Mouse (Mus musculus) liver, adult 10 weeks (tissue): ENCODE measurements around the gene Spc24. TPM values are rescaled to one million over a fixed set of nuclear protein-coding genes. Genes with fewer than 3 reads are reported as not detected.

Experiments used
- polyA plus RNA-seq: library from polyadenylated mRNA; stranded (reverse); fragments of 350-450 nt; fragmentation: Illumina TruSeq; extraction: RNeasy Lipid Tissue Mini Kit (QIAGEN cat#74804); gene quantifications from one replicate; pipeline ENCODE4 v1.2.3, GENCODE M21; 2014; ENCODE audit warnings: low read depth, low replicate concordance

Spc24 gene
- 6.4 TPM for polyA plus RNA-seq

GRCm38 (mm10) chr9:21760155-21761088 lies at the start of gene Spc24:
TSS of gene Spc24 (minus strand) at chr9:21760303.

GRCm38 (mm10) chr9:21798345-21799009 lies 38.4 kb upstream of the Spc24 start, which contains the start of gene Kank2:
TSS of gene Kank2 (minus strand) at chr9:21798744.

GRCm38 (mm10) chr9:21723377-21724146 lies 36.5 kb downstream of the Spc24 start, which contains the start of gene Ldlr:
TSS of gene Ldlr (plus strand) at chr9:21723483.

Other genes starting within 250 kb of the Spc24 start
- gene AB124611, start 234.1 kb downstream of the Spc24 start, polyA plus RNA-seq = 2.8 TPM
- gene Carm1, start 213.4 kb downstream of the Spc24 start, polyA plus RNA-seq = 2.6 TPM
- 30.6 TPM for gene Timm29, start 167.6 kb downstream of the Spc24 start, polyA plus RNA-seq
- 7.8 TPM for gene Yipf2, start 167.5 kb downstream of the Spc24 start, polyA plus RNA-seq
- 2.7 TPM for gene Smarca4, start 144.1 kb downstream of the Spc24 start, polyA plus RNA-seq
- gene Ldlr, start 36.8 kb downstream of the Spc24 start, polyA plus RNA-seq = 43.0 TPM
- 7.5 TPM for gene Kank2, start 38.4 kb upstream of the Spc24 start, polyA plus RNA-seq
- not detected for gene Angptl8, start 75.2 kb upstream of the Spc24 start, polyA plus RNA-seq
- gene Dock6, start 92.3 kb upstream of the Spc24 start, polyA plus RNA-seq = 3.8 TPM
- 1.7 TPM for gene Rab3d, start 157.9 kb upstream of the Spc24 start, polyA plus RNA-seq
- gene Ccdc159, start 167.2 kb upstream of the Spc24 start, polyA plus RNA-seq = 1.5 TPM
- 32.3 TPM for gene Tmem205, start 167.3 kb upstream of the Spc24 start, polyA plus RNA-seq
- gene Plppr2, start 176.7 kb upstream of the Spc24 start, polyA plus RNA-seq = 0.32 TPM
- gene Swsap1, start 195.5 kb upstream of the Spc24 start, polyA plus RNA-seq = 3.7 TPM
- gene Epor, start 203.2 kb upstream of the Spc24 start, polyA plus RNA-seq = not detected
- 3.0 TPM for gene Rgl3, start 229.1 kb upstream of the Spc24 start, polyA plus RNA-seq
- gene Ccdc151, start 242.3 kb upstream of the Spc24 start, polyA plus RNA-seq = not detected
- gene Prkcsh, start 242.5 kb upstream of the Spc24 start, polyA plus RNA-seq = 9.6 TPM